Mouse (Mus musculus): ENCODE data around the gene Prepl.
A peak's percentile ranks its signal among the peaks of the same experiment; 100 is the strongest.

Prepl gene

DNA sequence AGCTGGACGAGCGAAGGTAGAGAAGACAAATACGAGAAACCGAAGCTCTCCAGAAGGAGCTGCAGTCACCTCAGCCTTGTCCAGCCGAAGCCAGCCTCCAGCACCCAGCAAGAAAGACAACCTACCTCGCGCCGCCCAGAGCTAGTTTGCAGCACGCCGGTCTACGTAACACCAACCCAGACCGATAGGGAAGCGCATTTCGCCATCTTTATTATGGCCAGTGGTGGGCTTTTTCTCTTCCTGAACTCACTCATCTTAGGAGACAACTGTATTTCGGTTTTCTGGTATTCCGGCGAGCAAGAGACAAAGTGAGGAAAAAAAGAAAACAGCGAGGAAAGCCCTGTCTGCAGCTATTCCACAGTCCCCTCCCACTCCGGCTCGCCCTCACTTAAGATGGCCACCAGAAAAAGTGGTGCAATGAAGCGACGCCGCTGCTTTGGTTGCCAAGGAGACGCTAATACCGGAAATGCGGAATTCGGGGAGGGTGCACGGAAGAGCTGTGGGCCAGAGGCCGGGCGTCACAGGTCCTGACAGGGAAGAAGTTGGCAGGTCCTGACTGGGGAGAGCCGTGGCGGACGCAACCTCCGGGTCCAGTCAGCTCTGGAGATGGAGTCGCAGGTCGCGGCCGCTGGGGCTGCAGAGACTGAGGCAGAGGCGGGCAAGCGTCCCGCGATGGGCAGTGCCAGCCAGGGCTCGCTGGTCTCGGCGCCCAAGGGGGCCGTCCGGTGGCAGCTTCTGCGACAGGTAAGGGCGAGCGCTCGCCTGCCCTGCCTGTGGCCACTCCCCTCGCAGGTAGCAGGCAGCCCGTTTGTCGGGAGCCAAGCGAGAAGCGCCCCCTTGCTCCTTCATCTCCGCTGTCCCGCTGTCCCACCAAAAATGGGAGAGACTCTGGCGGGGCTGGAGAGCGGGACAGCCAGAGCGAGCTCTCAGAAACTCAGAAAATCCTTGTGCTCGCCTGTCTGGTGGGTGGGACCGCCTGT, at the start of gene Prepl, which contains the start of gene Camkmt:
TSS of gene Prepl (minus strand) at position 122 of the 980 bp plus-strand sequence.
TSS of gene Camkmt (plus strand) at position 433 of the 980 bp plus-strand sequence.
- DNase-seq (ENCODE audit: low spot score in 2 of 2) = peak; percentile 92 to 93

- DNase-seq (ENCODE audit: low spot score in 2 of 2) = no peak
Measured at GRCm38 (mm10) chr17:85138393-85138792, 48.4 kb upstream of the Prepl start.

DNA sequence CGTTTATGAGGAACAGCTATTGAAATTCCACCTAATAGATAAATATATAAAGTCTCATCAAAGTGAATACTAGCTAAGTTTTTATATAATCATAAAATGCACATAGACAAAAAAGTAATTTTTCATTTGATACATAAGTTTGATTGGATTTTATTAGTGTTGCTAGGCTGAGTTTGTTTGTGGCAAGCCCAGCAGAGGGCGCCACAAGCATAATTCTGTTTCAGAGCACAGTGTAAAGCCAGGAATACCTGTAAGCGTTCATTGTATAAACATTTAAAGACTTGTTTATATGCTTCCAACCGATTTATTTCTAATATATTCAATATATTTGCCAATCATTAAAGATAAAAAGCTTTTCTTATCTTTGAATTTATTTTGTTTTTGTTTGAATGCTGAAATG, 26.6 kb upstream of the Prepl start:
- peak in 1 of 2 experiments; percentile 60 for DNase-seq (ENCODE audit: low spot score in 2 of 2)

- no peak for DNase-seq (ENCODE audit: low spot score in 2 of 2)
Measured at GRCm38 (mm10) chr17:85113441-85113840, 23.4 kb upstream of the Prepl start.

DNA sequence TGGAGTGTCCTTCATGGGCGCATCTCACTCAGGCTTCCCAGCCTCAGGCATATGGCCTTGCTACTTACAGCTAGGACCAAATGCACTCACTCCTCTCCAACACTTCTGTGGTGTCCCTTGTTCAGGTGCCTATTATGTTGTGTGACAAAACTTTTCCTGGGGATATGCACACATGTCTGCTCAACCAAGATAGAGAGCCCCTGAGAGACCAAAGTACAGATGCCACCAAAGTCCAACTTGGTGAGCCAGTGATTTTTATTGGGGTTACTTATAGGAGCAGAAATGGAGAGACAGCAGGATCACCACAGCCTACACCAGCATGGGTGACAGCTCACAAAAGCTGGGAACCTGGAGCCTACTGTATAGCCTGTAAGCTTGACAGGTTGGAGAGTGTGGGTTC, 20.6 kb upstream of the Prepl start:
- DNase-seq (ENCODE audit: low spot score in 2 of 2) = no peak

DNA sequence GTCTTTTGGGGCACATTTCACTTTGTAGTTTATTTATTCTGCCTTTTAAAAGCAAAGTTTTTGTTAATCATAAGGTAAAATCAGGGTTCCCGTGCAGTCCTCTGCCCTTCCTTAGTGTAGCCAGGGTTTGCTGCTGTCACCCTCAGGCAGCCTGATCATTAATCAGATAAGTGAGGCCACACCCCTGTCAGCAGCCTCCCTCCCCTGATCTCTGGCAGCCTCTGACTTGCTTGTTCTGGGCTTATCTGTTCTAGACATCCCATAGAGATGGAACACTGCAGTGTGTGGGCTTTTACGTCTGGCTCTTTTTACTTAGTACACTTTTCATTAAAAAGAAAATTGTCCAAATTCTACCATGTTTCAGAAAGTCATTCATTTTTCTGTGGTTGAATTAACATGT, 13.3 kb upstream of the Prepl start:
- DNase-seq (ENCODE audit: low spot score in 2 of 2) = no peak

GRCm38 (mm10) chr17:85101751-85102150, 11.7 kb upstream of the Prepl start:
- DNase-seq (ENCODE audit: low spot score in 2 of 2) = no peak

GRCm38 (mm10) chr17:85100232-85100631, 10.2 kb upstream of the Prepl start:
- DNase-seq (ENCODE audit: low spot score in 2 of 2) = no peak

DNA sequence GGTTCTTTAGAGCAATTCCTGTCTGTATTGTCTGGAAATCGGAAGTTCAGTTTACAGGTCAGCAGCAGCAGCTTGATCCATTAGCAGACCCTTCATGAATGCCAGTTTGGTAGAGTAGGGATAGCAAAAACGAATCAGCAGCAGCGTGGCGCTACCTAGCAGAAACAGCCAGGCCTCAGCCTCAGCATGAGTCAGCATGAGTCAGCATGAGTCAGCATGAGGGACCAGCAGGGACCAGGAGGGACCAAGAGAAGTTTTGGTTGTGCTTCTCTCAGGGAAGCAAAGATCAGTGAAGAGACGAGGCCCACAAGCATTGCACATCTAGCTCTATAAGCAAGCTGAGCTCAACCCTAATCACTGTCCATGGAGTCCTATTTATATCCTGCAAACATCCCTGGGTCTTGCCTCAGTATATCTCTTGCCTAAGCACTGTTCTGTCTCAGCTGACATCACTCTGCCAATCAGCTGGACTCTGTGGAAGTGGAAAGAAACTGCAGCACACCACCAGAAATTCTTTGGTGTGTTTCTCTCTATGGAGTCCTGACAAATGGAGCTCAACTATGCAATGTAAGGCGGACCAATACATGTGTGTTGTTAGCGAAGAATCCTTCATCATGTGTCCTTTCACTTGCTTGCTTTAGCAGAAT, 8.8 kb upstream of the Prepl start:
- DNase-seq (ENCODE audit: low spot score in 2 of 2) = no peak

- no peak for DNase-seq (ENCODE audit: low spot score in 2 of 2)
Measured at GRCm38 (mm10) chr17:85096396-85096795, 6.4 kb upstream of the Prepl start.

- DNase-seq (ENCODE audit: low spot score in 2 of 2) = no peak
Measured at GRCm38 (mm10) chr17:85091762-85092161, 1.7 kb upstream of the Prepl start.

GRCm38 (mm10) chr17:85089621-85090020, 420 bp downstream of the Prepl start:
- no peak for DNase-seq (ENCODE audit: low spot score in 2 of 2)

DNA sequence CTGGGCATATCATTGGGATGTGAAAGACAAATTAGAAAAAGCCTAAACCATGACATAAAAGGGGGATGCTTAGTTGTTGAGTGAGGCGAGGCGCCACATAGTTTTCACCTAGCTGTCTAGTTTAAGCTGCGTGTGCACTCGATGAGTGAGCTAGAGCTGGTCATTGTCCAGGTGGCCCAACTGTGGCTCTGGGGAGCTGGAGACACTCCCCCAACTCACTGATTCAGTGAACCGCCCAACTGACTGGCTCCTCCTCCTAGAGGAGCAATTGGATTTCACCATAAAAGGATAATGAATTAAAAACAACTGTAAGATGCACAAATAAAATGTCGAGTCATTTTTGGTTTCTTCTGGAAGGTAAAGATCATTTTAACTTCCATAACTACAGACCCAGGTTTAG, 1.0 kb downstream of the Prepl start:
- no peak for DNase-seq (ENCODE audit: low spot score in 2 of 2)

GRCm38 (mm10) chr17:85088401-85088800, 1.6 kb downstream of the Prepl start:
- DNase-seq (ENCODE audit: low spot score in 2 of 2) = no peak

DNA sequence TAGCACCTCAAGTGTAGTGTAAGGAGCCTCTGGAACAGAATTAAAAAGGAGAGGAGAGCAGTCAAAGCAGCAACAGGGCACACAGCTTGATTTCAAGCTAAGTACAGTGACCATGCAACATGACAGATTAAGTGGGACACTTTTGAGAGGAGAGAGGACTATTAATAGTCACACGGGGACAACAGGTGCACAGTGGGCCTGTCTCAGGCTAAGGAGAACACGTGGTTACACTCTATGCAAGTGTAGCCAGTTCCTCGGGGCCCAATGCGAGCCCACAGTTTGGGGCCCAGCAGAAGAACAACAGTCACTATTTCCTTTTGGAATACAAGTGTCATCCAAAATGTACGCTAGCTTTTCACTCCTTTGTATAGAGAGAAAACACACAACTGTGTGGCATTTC, 2.5 kb downstream of the Prepl start:
- no peak for DNase-seq (ENCODE audit: low spot score in 2 of 2)

- DNase-seq (ENCODE audit: low spot score in 2 of 2) = no peak
Measured at GRCm38 (mm10) chr17:85086501-85086900, 3.5 kb downstream of the Prepl start.

DNA sequence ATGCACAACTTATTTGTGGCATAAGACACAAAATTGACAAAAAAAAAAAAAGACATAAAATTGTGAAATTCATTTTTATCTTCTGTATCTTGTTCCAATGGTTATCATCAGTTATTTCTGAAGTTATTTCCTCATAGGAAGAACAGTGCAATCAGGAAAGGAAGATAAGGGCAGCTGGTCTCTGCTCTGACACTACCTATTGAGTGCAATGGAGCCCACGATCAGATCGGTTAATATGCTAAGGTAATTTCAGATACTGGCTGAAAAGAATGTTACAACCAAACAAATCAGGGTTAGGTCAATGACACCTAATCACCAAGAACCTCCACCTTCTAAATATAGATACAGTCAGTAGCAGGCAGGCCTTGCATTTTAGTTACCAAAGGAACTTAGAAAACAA, 4.7 kb downstream of the Prepl start:
- DNase-seq (ENCODE audit: low spot score in 2 of 2) = no peak

GRCm38 (mm10) chr17:85080781-85081180, 9.3 kb downstream of the Prepl start:
- DNase-seq (ENCODE audit: low spot score in 2 of 2) = no peak

- no peak for DNase-seq (ENCODE audit: low spot score in 2 of 2)
Measured at GRCm38 (mm10) chr17:85079276-85079675, 10.8 kb downstream of the Prepl start.

DNA sequence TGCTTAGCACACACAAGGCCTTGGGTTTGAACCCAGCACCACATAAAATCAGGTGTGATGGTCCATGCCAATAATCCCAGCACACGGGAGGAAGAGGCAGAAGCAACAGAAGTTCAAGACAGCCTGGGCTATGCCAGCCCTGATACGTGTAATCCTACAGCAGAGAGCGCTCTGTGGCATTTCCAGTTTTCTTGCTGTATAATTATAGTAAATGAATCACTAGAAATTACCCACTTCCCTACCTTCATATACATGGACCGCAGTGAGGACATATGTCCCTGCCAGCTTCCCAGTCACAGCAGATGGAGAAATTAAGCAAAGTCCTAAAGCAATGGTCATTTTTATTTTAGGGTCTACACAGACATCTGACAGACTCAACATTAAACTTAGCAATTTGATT, 16.0 kb downstream of the Prepl start:
- no peak for DNase-seq (ENCODE audit: low spot score in 2 of 2)

DNA sequence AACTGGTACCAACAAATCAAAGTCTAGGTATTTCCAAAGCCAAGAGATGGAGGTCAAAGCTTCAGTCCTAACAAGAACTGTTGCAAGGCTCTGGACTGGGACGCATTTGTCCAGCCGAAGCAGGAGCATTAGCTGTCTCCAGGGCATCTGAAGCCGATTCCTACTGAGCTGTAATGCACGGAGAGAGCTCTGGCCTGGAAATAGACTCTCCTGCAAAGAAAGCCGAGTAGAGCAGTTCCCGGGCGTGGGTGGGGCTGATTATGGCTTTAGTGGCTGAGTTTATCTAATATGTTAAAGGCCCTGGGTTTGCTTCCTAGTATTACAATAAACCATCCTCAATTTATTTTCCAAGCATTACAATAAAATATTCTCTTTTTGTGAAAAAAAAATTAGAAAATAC, 16.8 kb downstream of the Prepl start:
- no peak for DNase-seq (ENCODE audit: low spot score in 2 of 2)

DNA sequence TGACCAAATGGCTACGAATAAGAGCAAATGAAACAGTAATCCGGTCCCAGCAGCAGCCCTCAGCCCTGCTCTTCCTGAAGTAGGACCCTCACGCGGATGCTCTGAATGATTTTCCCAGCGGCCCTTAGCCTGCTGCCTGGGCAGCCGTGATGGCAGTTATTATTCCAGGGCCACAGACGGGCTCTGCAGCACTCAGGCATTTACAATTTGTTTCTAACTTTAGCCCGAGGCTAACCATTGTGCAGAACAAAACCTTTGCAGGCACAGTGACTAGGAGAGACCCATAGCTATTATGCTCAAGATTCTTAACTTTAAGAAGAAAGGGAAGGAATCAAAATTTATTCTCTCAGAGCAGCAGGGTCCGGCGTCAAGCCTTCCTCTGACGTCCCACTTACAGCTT, 17.7 kb downstream of the Prepl start:
- DNase-seq (ENCODE audit: low spot score in 2 of 2) = no peak

All from frontal cortex, postnatal 14 days (tissue).